Mouse (Mus musculus) liver, embryonic 14.5 days (tissue): ENCODE results near the gene Prox2.

ENCODE experiments used
- CTCF ChIP-seq: IDR thresholded peaks from 2 replicates; pipeline ENCODE4 v1.5.1; 2016; ENCODE audit warnings: antibody characterized with exemption, low read depth, control low read depth
- EP300 ChIP-seq: IDR thresholded peaks from 2 replicates; pipeline ENCODE4 v1.6.1; 2016; ENCODE audit warnings: antibody characterized with exemption, low read depth

DNA sequence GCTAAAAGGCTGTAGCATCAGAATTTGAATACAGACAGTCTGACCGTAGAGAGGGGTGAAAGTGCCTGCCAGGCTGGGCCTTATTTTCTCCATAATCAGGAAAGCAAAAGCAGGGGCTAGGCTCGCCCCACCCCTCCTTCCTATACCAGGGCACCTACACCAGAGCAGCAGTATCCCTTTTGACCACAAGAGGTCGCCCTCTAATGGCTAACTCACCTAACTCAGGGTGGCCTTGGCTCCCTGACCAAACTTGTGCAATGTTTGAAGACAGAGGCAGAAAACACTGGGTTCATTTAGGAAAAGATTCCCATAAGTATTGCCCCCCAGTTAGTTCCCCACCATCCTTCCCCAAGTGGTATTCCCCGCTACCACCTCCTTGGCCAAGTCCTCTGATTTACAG, 32.2 kb upstream of the Prox2 start:
- TF ChIP-seq CTCF (peak; percentile 96), EP300 (no peak)
